Mouse (Mus musculus): Measurements from ENCODE around the gene Obsl1. TPM values are rescaled to one million over a fixed set of nuclear protein-coding genes. Genes with fewer than 3 reads are reported as not detected.
A peak's percentile ranks its signal among the peaks of the same experiment; 100 is the strongest.

Gene Obsl1
- total RNA-seq, 2 experiments from 2014 or later: 33.4 to 35.1 TPM

GRCm38 (mm10) chr1:75492579-75493170 lies 13.6 kb downstream of the Obsl1 start:
- no peak for DNase-seq (ENCODE audit: low spot score in 2 of 2)
- intact Hi-C loops (cut with DNase I): no loop called here

GRCm38 (mm10) chr1:75490785-75491551 lies 15.3 kb downstream of the Obsl1 start:
- DNase-seq (ENCODE audit: low spot score in 2 of 2): no peak
- intact Hi-C loops (cut with DNase I): no loop called here

GRCm38 (mm10) chr1:75487405-75488161 lies 18.7 kb downstream of the Obsl1 start:
- intact Hi-C loops (cut with DNase I): no loop called here
- peak; percentile 68 to 69 for DNase-seq (ENCODE audit: low spot score in 2 of 2)

- intact Hi-C loops (cut with DNase I): no loop called here
- no peak for DNase-seq (ENCODE audit: low spot score in 2 of 2)
Observed at GRCm38 (mm10) chr1:75487040-75487404, 19.2 kb downstream of the Obsl1 start.

GRCm38 (mm10) chr1:75486561-75486960 lies 19.7 kb downstream of the Obsl1 start:
- intact Hi-C loops (cut with DNase I): no loop called here
- DNase-seq (ENCODE audit: low spot score in 2 of 2): no peak

GRCm38 (mm10) chr1:75480735-75481134 lies 25.5 kb downstream of the Obsl1 start:
- intact Hi-C loops (cut with DNase I): no loop called here
- DNase-seq (ENCODE audit: low spot score in 2 of 2): no peak

- no peak for DNase-seq (ENCODE audit: low spot score in 2 of 2)
- intact Hi-C loops (cut with DNase I): no loop called here
Observed at GRCm38 (mm10) chr1:75480036-75480435, 26.2 kb downstream of the Obsl1 start.

GRCm38 (mm10) chr1:75479635-75479989 lies 26.6 kb downstream of the Obsl1 start:
- intact Hi-C loops (cut with DNase I): loop anchor here (5.0 kb wide), 1 partner anchor 118 kb away; no protein-coding TSS in a partner anchor
- DNase-seq (ENCODE audit: low spot score in 2 of 2): no peak

- intact Hi-C loops (cut with DNase I): loop anchor here (5.0 kb wide), 1 partner anchor 118 kb away; no protein-coding TSS in a partner anchor
- DNase-seq (ENCODE audit: low spot score in 2 of 2): peak; percentile 96 to 97
Observed at GRCm38 (mm10) chr1:75478916-75479634, 27.2 kb downstream of the Obsl1 start, which contains the start of the genes Chpf and Tmem198. TSS of gene Chpf (minus strand) at chr1:75479307. TSS of gene Tmem198 (plus strand) at chr1:75479532.

GRCm38 (mm10) chr1:75478497-75478896 lies 27.8 kb downstream of the Obsl1 start:
- intact Hi-C loops (cut with DNase I): loop anchor here (5.0 kb wide), 1 partner anchor 119 kb away; no protein-coding TSS in a partner anchor
- no peak for DNase-seq (ENCODE audit: low spot score in 2 of 2)

GRCm38 (mm10) chr1:75477966-75478290 lies 28.3 kb downstream of the Obsl1 start:
- intact Hi-C loops (cut with DNase I): loop anchor here (1.0 to 5.0 kb wide), 2 partner anchors 81 to 119 kb away; no protein-coding TSS in a partner anchor
- peak in 1 of 2 experiments; percentile 45 for DNase-seq (ENCODE audit: low spot score in 2 of 2)

GRCm38 (mm10) chr1:75477264-75477965 lies 28.8 kb downstream of the Obsl1 start:
- DNase-seq (ENCODE audit: low spot score in 2 of 2): peak; percentile 83 to 88
- intact Hi-C loops (cut with DNase I): loop anchor here (1.0 to 5.0 kb wide), 2 partner anchors 82 to 120 kb away; no protein-coding TSS in a partner anchor

- no peak for DNase-seq (ENCODE audit: low spot score in 2 of 2)
- intact Hi-C loops (cut with DNase I): loop anchor here (5.0 kb wide), 1 partner anchor 121 kb away; no protein-coding TSS in a partner anchor
Observed at GRCm38 (mm10) chr1:75476441-75476840, 29.8 kb downstream of the Obsl1 start.

GRCm38 (mm10) chr1:75469287-75469825 lies 36.9 kb downstream of the Obsl1 start:
- no peak for DNase-seq (ENCODE audit: low spot score in 2 of 2)
- intact Hi-C loops (cut with DNase I): no loop called here

- intact Hi-C loops (cut with DNase I): loop anchor here (1.0 to 2.0 kb wide), 2 partner anchors 21 to 124 kb away; no protein-coding TSS in a partner anchor
- DNase-seq (ENCODE audit: low spot score in 2 of 2): peak; percentile 86 to 89
Observed at GRCm38 (mm10) chr1:75467215-75467927, 38.9 kb downstream of the Obsl1 start.

- intact Hi-C loops (cut with DNase I): no loop called here
Observed at GRCm38 (mm10) chr1:75463652-75464204, 42.5 kb downstream of the Obsl1 start.

GRCm38 (mm10) chr1:75462636-75463035 lies 43.6 kb downstream of the Obsl1 start:
- intact Hi-C loops (cut with DNase I): no loop called here
- DNase-seq (ENCODE audit: low spot score in 2 of 2): no peak

More at GRCm38 (mm10) chr1:75463652-75464204, 42.5 kb downstream of the Obsl1 start:
- no peak for DNase-seq (ENCODE audit: low spot score in 2 of 2)

All from left cerebral cortex, postnatal 14 days (tissue).